Mouse (Mus musculus): Measurements from ENCODE around the gene Mre11a. TPM values are rescaled to one million over a fixed set of nuclear protein-coding genes. Genes with fewer than 3 reads are reported as not detected.

The Mre11a gene
- total and polyA plus RNA-seq, 3 experiments, result 27.7 to 47.3 (median 45.7) TPM

DNA sequence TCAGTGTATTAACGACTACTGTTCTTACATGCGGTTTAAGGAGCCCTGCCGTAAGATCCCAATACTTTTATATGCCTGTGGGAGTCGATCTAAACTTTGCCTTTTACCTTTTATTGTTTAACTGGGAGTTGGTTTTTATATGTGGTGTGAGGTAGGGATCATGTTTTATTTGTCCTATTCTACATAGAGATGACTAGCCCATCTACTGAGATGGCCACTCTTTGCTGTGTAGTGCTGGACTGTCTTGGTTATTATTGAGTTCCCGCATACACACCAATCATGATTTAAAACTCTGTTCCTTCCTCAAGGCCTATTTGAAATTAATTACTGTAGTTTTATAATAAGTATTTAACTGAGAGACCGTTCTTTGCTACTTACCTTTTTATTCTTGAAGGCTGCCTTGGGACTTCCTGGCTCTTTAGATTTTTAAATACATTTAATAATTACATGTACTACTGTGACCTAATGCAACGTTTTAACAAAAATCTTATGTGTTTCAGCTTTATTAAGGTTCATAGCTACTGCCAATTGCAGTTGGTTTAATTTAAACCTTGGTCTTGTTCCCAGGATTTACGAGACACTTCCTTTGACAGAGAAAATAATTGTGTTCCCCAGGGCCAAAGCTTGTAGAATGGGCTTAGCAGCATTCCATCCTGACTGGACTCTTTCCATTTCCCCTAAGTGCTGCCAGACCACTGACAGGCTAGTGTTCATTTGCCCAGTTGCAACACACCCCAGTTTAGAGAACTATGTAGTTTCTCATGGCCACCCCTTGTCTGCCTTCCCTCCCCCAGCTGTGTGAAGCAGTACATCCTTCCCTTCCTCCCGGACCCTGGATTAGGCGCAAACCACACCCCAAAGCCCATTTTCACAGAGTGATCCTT lies 57.7 kb downstream of the Mre11a start:
- Histone ChIP-seq H3K4me3 (replicated peaks in 1 of 3; ENCODE audit: low read depth in 2 of 3, low read length in 2 of 3, poor library complexity in 1 of 3) (no peak overlapping the region), H3K27me3 (replicated peaks) (no peaks in the 10 kb centered on the region), H3K4me1 (ENCODE audit: control insufficient read depth in 1 of 2, insufficient read depth in 2 of 2) (peaks cover 0 to 6% of the 10 kb centered on the region in 2 experiments; a peak in 1 of 4 replicates), H3K36me3 (replicated peaks in 1 of 2; ENCODE audit: control insufficient read depth in 1 of 2, insufficient read depth in 1 of 2, low read length in 1 of 2) (peaks cover 0 to 21% of the 10 kb centered on the region in 2 experiments), H3K27ac (ENCODE audit: insufficient read depth, low read depth) (no peak overlapping the region), H3K4me2 (ENCODE audit: insufficient read depth, low read depth, poor library complexity, severe bottlenecking) (no peak overlapping the region), H3K9ac (ENCODE audit: insufficient read depth, low read depth) (no peak overlapping the region), H3K79me2 (replicated peaks; ENCODE audit: control insufficient read depth, extremely low read depth, insufficient read depth, poor library complexity, severe bottlenecking) (no peaks in the 10 kb centered on the region), H3K9me3 (replicated peaks; ENCODE audit: low read length) (no peaks in the 10 kb centered on the region)
- no peak for DNase-seq (ENCODE audit: extremely low read depth)
- in situ Hi-C loops (cut with MboI; ENCODE audit: low pct_ligation_motif_present, low pct_unique_long_range_greater_than_20kb, low sequenced_read_pairs), result no loop called here
- dilution Hi-C loops (cut with MboI; ENCODE audit: extremely low pct_ligation_motif_present, extremely low pct_unique_long_range_greater_than_20kb, low sequenced_read_pairs), result no loop called here
- no peak for TF ChIP-seq ELF1 (IDR thresholded peaks at IDR 0.05; ENCODE audit: low read depth, low read length)
- no peak for TF ChIP-seq RAD21 (IDR thresholded peaks at IDR 0.05; ENCODE audit: low read depth, low read length)
- TF ChIP-seq SMC3 (IDR thresholded peaks at IDR 0.05; ENCODE audit: low read depth, low read length), result no peak
- TF ChIP-seq KAT2A (IDR thresholded peaks at IDR 0.05; ENCODE audit: insufficient replicate concordance, low read length), result no peak
- no peak for TF ChIP-seq CHD2 (IDR thresholded peaks at IDR 0.05; ENCODE audit: low read length)
- TF ChIP-seq ZMIZ1 (IDR thresholded peaks at IDR 0.05; ENCODE audit: low read depth, low read length), result no peak
- no peak for TF ChIP-seq MXI1 (IDR thresholded peaks at IDR 0.05; ENCODE audit: low read depth, low read length)
- no peak for TF ChIP-seq MYC (IDR thresholded peaks at IDR 0.05; ENCODE audit: low read depth, low read length)
- no peak for TF ChIP-seq PAX5 (IDR thresholded peaks at IDR 0.05; ENCODE audit: low read length)
- no peak for TF ChIP-seq E2F4 (IDR thresholded peaks at IDR 0.05; ENCODE audit: insufficient replicate concordance, low read depth, low read length)
- no peak for TF ChIP-seq RCOR1 (conservative IDR thresholded peaks at IDR 0.05; ENCODE audit: low read depth, low read length)

DNA sequence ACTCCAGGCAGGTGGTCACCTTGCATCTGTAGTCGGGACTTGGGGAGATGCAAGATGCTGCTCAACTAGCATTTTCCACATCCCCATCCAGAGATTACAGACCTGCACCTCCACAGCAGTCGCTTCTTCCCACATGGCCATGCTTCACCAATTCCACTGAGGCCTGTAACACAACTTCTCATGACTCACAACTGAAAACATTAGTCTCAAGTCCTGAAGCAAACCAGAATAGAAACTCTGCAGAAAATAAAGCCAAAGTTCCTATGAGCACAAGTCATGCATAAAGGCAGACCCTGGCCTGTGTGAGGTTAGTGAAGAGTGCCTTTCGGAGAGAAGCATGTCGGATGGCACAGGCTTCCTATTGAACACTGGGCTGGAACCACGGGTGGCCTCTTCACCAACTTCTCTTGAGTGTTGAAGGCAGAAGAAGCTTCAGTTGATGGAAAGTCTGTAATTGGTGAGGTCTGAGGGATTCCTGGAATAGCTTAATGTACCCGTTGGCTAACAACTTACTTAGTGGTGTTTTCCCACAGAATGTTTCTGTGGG lies 58.9 kb downstream of the Mre11a start:
- dilution Hi-C loops (cut with MboI; ENCODE audit: extremely low pct_ligation_motif_present, extremely low pct_unique_long_range_greater_than_20kb, low sequenced_read_pairs) (no loop called here), in situ Hi-C loops (cut with MboI; ENCODE audit: low pct_ligation_motif_present, low pct_unique_long_range_greater_than_20kb, low sequenced_read_pairs) (no loop called here)
- no peak overlapping the region for H3K9ac ChIP-seq (ENCODE audit: insufficient read depth, low read depth)
- H3K4me1 ChIP-seq (ENCODE audit: control insufficient read depth in 1 of 2, insufficient read depth in 2 of 2), result peaks cover 0 to 6% of the 10 kb centered on the region in 2 experiments; a peak in 1 of 4 replicates
- no peak overlapping the region for H3K4me2 ChIP-seq (ENCODE audit: insufficient read depth, low read depth, poor library complexity, severe bottlenecking)
- H3K4me3 ChIP-seq (replicated peaks in 1 of 3; ENCODE audit: low read depth in 2 of 3, low read length in 2 of 3, poor library complexity in 1 of 3), result no peak overlapping the region
- TF ChIP-seq CHD1 (IDR thresholded peaks at IDR 0.05; ENCODE audit: low read depth, low read length) (no peak), ETS1 (conservative IDR thresholded peaks at IDR 0.05; ENCODE audit: low read depth, low read length) (no peak), MEF2A (IDR thresholded peaks at IDR 0.05; ENCODE audit: borderline replicate concordance, low read depth, low read length) (no peak), E2F4 (IDR thresholded peaks at IDR 0.05; ENCODE audit: insufficient replicate concordance, low read depth, low read length) (no peak), MAFK (IDR thresholded peaks at IDR 0.05; ENCODE audit: insufficient replicate concordance, low read length) (no peak)
- H3K9me3 ChIP-seq (replicated peaks; ENCODE audit: low read length), result no peaks in the 10 kb centered on the region
- no peaks in the 10 kb centered on the region for H3K27me3 ChIP-seq (replicated peaks)
- DNase-seq (ENCODE audit: extremely low read depth), result no peak
- peaks cover 0 to 16% of the 10 kb centered on the region in 2 experiments for H3K36me3 ChIP-seq (replicated peaks in 1 of 2; ENCODE audit: control insufficient read depth in 1 of 2, insufficient read depth in 1 of 2, low read length in 1 of 2)
- no peaks in the 10 kb centered on the region for H3K79me2 ChIP-seq (replicated peaks; ENCODE audit: control insufficient read depth, extremely low read depth, insufficient read depth, poor library complexity, severe bottlenecking)
- no peak overlapping the region for H3K27ac ChIP-seq (ENCODE audit: insufficient read depth, low read depth)

Data from CH12.LX (cell line).